Mouse (Mus musculus) frontal cortex, postnatal 25 days (tissue): ENCODE data around the gene Shmt1.
"Not testable (repeated sequence)": the region's sequence is repeated elsewhere in the genome, so short reads cannot be mapped to it uniquely, and the experiment has no call there.

Source experiments
- DNase-seq, 2 experiments: peaks; one replicate each; pipeline ENCODE4 v3.0.0; 2022; ENCODE audit warnings: low spot score in 2 of 2

Shmt1 gene

GRCm38 (mm10) chr11:60811618-60812017 lies at the start of gene Shmt1:
Shmt1 (minus strand) TSS chr11:60811718.
- DNase-seq = not testable (repeated sequence)

- no peak for DNase-seq
Observed at GRCm38 (mm10) chr11:60856587-60856986, 45.1 kb upstream of the Shmt1 start.

DNA sequence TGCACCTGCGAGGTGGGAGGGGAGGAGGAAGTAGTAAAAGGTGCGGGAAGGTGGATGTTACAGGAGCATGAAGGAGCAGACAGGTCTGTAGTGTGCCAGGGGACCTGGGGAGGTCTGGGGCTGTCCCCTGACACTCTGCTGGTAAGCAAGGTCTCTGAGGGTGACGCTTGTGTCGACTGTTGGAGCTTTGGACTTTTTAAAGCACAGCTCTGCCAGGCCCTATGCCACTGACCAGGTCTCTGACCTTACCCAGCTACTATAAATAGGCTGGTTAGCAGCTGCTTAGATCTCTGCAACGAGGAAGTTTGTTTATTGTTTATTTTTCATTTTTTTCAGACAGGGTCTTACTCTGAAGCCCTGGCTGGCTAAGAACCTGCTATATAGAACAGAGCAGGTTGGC lies 33.9 kb upstream of the Shmt1 start:
- no peak for DNase-seq

DNA sequence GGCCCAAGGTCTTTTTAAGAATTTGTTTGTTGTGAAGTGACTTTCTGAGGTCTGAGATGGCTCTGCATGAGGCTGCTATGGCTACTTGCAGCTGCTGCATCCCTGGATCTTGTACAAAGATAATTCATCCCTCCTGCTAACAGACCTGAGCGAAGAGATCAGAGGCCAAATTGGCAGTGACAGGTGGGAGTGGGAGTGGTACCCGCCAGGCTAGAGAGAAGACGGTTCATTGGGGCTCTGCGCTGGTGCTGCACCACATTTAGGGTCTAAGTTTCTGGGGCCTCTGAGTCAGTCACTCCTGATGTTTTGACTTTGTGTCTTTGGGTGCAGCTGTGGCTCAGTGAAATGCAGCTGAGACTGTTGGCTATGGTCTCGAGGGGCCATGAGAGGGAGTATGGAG lies 31.9 kb upstream of the Shmt1 start:
- DNase-seq = no peak

GRCm38 (mm10) chr11:60841467-60842200 lies 30.1 kb upstream of the Shmt1 start:
- no peak for DNase-seq

DNA sequence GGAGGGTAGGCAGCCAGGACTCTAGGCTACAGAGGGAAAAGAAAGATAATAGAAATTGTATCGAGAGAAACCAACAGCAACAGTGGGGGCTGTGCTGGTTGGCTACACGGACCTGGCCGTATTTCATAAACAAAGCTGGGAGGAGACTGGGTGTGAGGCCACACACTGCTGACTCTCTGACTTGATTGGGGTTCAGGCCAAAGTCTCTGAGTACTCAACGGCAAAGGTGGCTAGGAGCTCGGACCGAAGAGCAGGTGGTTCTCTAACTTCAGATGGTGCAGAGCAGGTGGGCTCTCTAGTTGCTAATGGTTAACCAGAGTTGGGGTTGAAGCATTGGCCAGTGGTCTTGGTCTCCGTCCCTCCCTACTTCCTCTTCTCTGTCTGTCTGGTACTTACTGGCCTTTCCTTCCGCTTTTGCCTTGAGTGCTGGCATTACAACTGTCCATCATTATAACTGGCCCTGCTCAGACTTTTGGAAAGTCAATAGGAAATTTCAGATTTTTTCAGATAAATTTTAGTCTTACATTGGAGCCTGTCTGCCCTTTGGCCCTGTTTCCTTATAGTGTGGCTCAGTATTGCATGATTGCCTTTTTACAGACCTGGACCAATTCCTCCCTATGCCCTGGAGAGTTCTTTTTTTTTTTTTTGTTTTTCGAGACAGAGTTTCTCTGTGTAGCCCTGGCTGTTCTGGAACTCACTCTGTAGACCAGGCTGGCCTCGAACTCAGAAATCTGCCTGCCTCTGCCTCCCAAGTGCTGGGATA lies 26.3 kb upstream of the Shmt1 start:
- DNase-seq = no peak

DNA sequence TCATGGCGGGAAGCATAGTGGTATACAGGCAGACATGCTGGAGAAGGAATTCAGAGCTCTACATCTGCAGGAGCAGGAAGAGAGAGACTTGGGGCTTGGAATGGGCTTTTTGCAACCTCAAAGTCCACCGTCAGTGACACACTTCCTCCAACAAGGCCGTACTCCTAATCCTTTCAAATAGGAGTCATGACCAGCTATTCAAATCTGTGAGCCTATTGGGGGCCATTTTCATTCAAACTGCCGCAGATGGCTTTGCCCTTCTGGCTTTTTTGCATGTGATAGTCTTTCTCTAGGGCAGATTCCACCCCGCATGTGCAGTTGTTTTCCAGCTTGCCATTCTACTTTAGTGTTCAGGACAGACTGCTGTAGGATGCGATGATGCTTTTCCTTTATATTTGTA lies 25.4 kb upstream of the Shmt1 start:
- DNase-seq = no peak

DNA sequence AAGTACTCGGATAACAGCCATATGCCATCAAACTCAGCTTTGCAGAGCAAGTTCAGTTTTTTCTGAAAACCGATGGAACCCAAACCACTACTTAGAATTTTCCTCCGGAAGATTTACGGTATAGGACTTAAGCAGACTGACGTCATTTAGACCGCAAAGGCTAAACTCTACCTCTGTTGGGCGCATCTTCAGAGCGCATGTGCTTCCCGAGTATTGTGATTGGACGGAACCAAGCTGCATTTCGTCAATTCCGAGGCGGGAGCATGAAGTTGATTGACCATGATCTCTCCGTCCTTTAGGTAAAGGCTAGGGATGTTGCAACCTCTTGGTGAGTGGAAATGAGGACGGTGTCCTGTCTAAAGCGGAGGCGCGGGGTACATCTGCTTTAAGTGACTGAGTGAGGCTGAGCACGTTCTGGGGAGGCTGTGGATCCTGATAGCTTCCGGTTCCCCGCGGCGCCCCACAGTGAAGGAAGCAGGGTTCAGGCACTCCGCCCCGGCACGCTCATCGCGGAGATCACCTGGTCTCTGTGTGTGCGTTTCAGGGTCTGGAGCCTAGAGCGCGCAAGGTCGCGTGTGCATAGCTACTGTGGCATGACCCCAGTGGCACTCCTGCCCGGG lies 19.0 kb upstream of the Shmt1 start, which contains the start of gene Dhrs7b:
Gene Dhrs7b (plus strand): TSS at position 199 of the 620 bp plus-strand sequence.
- DNase-seq = peak; percentile 78 to 84

- no peak for DNase-seq
Observed at GRCm38 (mm10) chr11:60828903-60829302, 17.4 kb upstream of the Shmt1 start.

DNA sequence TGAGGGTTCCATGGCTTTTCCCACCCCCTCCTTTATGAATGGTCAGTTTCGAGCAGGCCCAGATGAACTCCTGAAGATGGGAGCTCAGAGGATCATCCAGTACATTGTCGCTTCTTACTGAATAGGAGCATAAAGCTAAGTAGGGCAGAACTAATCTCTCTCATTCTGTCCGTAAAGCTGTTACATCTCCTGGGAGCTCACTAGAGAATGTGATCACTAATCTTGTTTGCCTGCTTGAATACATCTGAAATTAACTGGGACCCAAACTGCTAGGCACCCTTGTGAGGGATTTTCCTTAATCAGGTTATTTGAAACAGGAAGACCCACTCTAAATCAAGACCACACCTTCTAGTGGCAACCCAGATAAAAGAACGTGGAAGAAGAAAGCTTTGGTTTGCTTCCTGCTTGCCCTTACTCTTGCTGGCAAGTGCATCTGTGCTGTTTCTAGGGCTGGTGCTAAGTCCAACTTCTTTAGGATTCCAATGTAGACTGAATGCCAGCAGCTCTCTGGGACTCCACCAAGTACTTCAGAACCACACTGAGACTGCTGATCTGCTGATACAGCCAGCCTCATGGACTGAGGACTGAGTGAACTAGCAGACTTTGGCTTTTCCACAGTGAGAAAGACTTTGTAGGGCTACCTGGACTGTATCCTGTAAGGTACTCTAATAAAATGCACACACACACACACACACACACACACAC lies 15.9 kb upstream of the Shmt1 start:
- no peak for DNase-seq

DNA sequence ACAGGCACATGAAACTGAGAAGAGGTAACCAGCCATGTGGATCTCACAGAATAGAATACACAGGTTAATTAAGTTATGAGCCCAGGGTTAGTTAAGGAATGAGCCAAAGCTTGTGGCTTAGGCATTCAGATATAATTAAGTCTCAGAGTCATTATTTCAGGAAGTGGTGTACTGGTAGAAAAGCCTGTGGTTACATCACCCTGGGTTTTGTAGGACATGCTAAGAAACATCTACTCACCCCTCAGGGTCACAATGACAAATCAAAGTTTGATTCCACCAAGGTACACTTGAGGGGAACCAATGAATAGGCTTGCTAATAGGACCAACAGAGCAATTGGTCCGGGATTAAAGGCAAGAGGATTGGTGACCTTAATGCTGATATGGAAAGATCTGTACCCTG lies 15.2 kb upstream of the Shmt1 start:
- no peak for DNase-seq

- no peak for DNase-seq
Observed at GRCm38 (mm10) chr11:60825191-60825590, 13.7 kb upstream of the Shmt1 start.

- DNase-seq = no peak
Observed at GRCm38 (mm10) chr11:60823771-60824170, 12.3 kb upstream of the Shmt1 start.

- no peak for DNase-seq
Observed at GRCm38 (mm10) chr11:60816398-60816797, 4.9 kb upstream of the Shmt1 start.

DNA sequence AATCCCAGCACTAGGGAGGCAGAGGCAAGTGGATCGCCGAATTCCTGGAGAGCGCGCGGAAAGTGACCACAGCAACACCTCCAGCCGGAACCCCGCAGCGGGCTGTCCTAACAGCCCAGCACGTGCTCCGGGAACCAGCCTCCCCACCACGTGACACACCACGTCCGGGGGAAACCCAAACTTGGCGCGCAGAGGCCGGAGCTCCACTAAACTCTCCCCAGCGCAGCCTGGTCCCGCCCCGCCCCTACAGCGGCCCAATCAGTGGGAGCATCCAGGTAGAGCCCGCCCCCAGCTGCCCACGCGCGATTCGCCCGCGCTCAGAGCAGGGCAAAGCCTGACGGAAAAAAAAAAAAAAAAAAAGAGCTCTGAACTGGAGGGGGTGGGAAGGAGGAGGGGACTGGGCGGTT lies 461 bp downstream of the Shmt1 start:
- peak; percentile 66 to 76 for DNase-seq

DNA sequence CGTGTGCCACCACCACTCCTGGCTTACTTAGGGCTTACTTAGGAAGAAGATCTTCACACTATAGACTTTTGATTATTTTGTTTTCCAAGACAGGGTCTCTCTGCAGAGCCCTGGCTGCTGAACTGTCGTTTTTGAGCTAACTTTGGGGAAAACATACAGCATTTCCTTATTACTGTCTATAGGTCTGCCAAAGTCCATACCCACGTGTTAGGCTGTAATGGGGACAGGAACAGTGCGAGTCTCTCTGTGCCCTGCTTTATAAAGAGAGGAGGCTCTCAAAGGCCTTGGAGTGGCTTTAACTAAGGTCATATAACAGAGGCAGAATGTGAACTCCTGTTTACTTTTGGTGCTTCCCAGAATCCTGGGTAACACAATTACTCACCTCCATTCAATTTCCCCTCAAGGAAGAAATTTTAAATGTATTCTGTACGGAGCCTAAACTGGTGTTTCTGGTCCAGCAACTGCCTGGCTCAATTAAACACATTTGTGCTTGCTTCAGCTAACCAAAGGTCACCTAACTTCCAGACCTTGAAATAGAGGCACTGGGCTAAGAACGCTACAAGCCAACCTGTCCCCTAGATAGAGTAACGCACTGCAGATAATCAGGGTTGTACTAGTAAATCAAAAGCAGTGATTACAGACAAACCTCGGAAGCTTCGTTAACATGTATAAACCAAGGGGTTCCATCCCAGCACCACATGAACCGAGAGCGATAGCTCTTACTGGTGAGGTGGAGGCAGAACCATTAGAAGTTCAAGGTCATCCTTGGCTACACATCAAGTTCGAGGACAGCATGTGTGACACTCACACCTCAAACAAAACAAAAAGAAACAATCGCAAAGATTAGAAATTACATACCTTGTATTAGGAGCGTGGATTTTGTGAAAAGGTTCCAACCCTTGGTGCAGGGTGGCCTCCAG lies 1.2 kb downstream of the Shmt1 start:
- no peak for DNase-seq

DNA sequence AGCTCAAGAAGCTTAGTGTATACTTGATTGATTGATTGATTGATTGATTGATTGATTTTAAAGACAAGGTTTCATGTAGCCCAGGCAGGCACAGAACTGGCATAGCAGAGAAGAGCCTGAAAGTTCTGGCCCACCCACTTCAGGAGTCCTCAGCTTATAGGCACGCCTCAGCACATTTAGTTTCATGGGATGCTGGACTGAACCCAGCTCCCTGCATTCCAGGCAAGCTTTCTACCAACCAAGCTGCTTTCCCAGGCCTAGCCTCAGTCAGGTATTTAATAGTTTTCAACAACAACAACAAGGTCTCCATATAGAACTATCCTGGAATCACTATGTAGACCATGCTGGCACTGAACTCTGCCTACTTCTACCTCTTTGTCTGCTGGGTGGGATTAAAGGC lies 2.0 kb downstream of the Shmt1 start:
- no peak for DNase-seq

DNA sequence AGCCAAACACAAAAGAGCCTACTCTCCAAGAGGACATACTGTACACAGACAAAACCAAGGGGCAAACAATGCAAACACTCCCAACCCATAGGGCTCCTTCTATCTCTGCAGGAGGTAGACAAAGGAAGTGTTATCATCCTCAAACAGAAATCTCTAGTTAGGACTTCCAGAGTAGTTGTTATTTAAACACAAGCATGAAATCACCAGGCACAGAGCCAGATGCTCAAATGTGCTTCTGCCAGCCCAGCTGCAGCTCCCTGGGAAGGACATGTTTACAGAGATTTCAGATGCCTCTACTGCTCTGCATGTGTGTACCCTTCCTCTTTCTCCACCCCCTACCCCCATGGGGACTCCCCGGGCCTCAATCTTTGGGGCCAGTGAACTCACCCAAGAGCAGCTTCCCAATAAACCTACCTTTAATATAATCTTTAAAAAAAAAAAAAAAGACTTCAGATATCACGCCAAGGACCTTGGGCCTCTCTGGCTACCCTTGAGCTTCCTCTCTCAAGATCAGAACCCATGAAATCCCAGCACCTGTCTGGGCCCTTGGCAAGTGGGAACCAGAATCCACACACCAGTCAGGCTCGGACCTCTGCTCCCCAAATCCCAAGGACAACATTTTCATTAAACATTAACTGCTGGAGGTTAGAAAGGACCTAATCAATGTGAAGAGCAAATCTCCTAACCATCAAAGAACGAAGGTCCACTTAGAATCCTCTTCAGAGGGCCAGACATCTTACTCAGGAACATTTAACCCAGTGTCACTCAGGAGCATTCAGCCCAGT lies 3.0 kb downstream of the Shmt1 start:
- DNase-seq = no peak

DNA sequence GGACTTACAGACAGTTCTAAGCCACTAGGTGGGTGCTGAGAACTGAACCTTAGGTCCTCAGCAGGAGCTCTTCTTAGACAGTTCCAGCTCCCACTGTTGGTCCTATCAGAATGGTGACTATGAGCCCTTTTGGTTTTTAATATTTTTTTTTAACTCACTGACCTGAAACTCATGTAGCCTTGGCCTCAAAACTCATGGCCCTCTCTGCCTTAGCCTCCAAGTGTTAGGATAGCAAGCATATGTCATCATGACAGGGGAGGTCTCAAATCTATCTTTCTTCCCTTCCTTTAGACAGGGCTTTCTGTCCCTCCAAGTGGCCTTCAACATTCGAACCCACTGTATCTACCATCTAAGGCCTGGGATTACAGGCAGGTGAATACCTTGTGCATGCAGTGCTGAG lies 10.6 kb downstream of the Shmt1 start:
- no peak for DNase-seq

- DNase-seq = no peak
Observed at GRCm38 (mm10) chr11:60799977-60800376, 11.5 kb downstream of the Shmt1 start.
